Mouse (Mus musculus) spleen, postnatal 4 days (tissue): ENCODE results near the gene Ugt2a1.
"Not testable (repeated sequence)": the region's sequence is repeated elsewhere in the genome, so short reads cannot be mapped to it uniquely, and the experiment has no call there.

Experiments used
- DNase-seq, 2 experiments: peaks; one replicate each; pipeline ENCODE4 v3.0.0; 2022; ENCODE audit warnings: low spot score in 2 of 2

Ugt2a1 gene

DNA sequence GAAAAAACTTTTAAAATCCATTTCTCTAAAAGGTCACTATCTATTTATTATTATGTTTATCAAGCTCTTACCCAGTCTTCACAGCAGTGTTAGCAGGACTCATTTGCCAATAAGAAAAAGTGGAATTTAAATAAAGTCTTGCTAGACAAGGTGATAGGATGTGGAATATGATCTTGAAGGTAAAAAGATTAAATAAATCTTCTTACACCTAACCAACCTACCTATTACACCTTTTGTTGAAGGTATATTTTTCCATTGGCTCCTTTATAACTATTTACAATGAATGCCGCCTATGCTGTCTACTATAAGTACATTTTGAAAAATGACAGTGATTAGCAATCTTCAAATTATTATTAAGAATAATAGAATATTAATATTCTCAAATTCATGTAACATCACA is at the start of gene Ugt2a1:
Ugt2a1 (minus strand) TSS at position 101 of the 400 bp plus-strand sequence.
- no peak for DNase-seq

DNA sequence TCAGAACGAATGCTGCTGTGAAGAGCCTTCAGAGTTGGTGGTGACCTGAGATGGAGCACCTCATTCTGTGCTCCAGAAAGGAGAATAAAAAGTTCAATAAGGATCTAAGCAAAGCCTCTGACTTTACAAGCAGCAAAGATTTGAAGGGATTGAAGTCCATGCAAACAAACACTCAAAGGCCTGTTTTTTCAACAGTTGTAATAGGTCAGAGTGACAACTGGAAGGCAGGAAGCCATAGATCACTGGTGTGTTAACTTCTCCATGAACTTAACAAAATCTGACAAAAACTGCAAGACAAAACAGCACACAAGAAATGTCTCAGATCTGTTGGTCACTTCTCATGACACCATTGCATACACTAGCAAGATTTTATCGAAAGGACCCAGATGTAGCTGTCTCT is 47.4 kb upstream of the Ugt2a1 start, which contains the start of gene Sult1b1:
Sult1b1 (minus strand) TSS at position 85 of the 400 bp plus-strand sequence.
- no peak for DNase-seq

GRCm38 (mm10) chr5:87535994-87536644 is 45.4 kb upstream of the Ugt2a1 start:
- DNase-seq = no peak

- no peak for DNase-seq
Observed at GRCm38 (mm10) chr5:87532288-87532687, 41.6 kb upstream of the Ugt2a1 start.

DNA sequence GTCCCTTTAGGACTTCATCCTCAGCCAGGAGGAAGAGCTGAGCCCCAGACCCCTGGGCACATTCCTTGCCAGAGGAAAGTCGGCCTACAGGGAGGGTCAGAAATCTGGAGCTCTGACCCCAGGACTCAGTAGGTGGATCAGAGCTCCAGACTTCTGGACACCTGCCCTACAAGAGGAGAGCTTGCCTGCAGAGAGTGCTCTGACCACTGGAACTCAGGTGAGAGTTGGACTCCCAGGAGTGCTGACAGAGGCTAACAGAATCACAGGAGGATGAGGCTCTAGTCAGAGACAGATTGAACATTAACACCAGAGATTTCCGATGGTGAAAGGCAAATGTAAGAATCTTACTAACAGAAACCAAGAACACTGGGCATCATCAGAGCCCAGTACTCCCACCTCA is 32.9 kb upstream of the Ugt2a1 start:
- not testable (repeated sequence) for DNase-seq

DNA sequence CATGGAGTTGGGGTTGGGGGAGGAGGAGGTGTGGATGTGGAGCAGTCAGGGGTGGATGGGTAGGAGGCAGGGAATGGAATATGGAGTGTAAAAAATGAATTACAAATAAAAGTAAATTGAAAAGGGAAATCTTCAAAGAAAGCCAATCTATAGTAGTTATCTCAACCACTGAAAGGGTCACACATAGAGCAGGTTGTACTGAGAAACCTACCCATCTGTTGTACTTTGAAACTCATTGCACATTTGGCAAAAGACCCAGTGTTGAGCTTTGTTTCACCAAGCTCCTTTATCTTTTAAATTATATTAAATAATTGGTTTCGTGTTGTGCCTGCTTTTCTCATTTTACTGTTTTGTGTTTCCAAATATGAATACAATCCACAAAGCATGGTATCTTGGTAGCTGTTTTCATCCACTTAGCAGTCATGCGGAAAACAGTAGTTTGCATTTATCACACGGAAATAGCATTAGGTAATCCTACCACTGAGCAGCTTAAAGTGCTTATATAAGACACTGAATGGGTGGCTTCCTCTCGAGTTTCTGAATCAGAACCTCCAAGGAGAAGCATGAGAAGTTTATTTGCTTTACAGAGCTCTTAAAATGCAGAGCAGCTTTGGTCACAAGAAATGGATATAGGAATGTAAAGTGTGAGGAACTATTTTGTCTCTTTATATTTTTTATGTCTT is 15.2 kb upstream of the Ugt2a1 start:
- no peak for DNase-seq

GRCm38 (mm10) chr5:87502687-87503086 is 12.0 kb upstream of the Ugt2a1 start:
- no peak for DNase-seq

- DNase-seq = no peak
Observed at GRCm38 (mm10) chr5:87499341-87499740, 8.7 kb upstream of the Ugt2a1 start.

GRCm38 (mm10) chr5:87498936-87499335 is 8.3 kb upstream of the Ugt2a1 start:
- no peak for DNase-seq

- not testable (repeated sequence) for DNase-seq
Observed at GRCm38 (mm10) chr5:87486706-87487105, 4.0 kb downstream of the Ugt2a1 start, which contains the start of gene Gm43638. Gm43638 (minus strand) TSS chr5:87486806.

GRCm38 (mm10) chr5:87482160-87482559 is 8.5 kb downstream of the Ugt2a1 start, which contains the start of gene Ugt2a2:
Ugt2a2 (minus strand) TSS chr5:87482260.
- no peak for DNase-seq

GRCm38 (mm10) chr5:87458810-87459209 is 31.9 kb downstream of the Ugt2a1 start:
- DNase-seq = no peak

DNA sequence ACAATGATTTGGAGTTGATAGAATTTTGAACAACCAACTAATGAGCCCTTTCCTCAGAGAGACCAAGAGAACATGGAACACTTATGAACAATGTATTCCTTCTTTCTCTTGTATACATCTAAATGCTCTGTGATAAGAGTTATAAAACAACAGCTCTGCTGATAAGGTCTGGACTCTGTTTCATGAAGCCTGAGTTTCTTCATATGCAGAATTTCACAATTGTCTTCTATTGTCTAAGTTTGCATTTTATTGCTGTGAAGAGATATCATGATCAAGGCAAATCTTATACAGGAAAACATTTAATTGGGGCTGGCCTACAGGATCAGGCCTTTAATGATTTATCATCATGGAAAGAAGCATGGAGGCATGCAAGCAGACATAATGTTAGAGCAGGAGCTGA is 33.0 kb downstream of the Ugt2a1 start:
- DNase-seq = no peak

DNA sequence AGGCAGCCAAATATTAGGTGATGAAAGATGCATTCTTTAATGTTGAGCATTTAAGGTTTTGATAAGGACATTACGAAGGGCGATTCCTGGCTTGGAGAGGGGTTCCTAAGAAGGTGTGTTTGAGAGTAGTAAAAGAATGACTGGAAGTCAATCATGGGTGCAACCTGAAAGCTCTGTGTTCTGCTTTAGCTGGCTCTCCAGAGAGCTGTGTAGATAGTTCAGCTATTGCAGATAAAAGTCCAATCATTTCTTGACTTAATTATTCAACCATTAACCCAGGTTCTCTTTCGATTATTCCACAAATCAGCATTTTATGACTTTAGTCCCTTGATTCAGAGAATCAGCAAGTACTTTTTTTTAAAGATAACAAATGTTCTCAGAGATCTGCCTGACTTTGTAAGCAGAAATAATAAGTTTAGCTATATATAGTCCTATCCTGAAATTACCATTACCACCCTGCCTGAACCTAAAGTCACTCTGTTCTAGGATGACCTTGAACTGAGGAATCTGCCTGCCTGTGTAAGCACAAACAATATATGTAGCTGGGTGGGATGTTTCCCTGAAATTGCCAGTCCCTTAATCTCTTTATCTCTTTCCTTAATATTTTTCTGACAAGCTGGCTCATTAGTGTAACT is 34.3 kb downstream of the Ugt2a1 start:
- DNase-seq = no peak

GRCm38 (mm10) chr5:87455519-87455918 is 35.2 kb downstream of the Ugt2a1 start:
- DNase-seq = no peak

DNA sequence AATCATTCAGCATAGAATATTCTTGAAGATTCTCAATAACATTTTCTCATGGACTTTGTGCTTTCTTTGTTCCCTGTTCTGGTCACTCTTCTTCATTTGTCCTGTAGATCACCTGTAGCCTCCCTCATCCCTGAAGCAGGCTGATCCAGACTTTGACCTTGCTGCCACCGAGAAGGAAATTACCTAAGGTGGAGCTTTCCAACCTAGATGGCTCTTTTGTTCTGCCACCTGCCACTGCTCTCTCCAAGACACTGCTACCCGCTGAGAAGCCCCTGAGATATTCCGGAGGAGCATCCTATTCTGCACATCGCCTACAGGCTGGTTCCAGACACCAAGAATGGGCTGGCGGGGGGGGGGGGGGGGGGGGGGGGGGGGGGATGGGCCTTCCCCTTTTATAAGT is 38.2 kb downstream of the Ugt2a1 start:
- DNase-seq = not testable (repeated sequence)

GRCm38 (mm10) chr5:87436264-87436663 is 54.4 kb downstream of the Ugt2a1 start:
- no peak for DNase-seq

DNA sequence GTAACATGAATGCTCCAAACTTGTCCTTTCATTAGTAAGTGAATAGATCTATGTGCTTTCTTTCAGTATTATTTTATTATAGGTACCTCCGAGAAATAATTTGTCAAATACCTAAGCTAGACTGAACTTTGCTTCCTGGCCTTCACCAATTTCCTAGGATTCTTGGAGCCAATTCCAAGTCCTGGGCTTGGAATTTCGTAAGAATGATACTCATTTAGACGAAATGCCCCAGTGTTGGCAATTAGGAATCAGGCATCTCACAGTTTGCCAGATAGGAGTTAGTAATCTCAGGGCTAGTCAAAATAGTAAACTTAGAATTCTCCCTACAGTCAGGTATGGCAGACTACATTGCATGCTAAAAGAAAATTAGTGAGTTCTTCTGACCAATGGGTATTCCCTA is 65.0 kb downstream of the Ugt2a1 start:
- DNase-seq = no peak

- not testable (repeated sequence) for DNase-seq
Observed at GRCm38 (mm10) chr5:87424041-87424440, 66.6 kb downstream of the Ugt2a1 start, which contains the start of gene Ugt2b38. Ugt2b38 (minus strand) TSS chr5:87424203.
